Mouse (Mus musculus) bone marrow, adult 2 months (tissue): ENCODE measurements around the gene Lhpp.

Source experiments
- CTCF ChIP-seq: fragments of 200-500 bp; IDR thresholded peaks from 2 replicates; pipeline ENCODE4 v1.5.1; 2011; ENCODE audit warnings: low read length, control low read depth; ENCODE audit not compliant: control insufficient read depth, insufficient read depth
- POLR2A ChIP-seq: fragments of 200-500 bp; IDR thresholded peaks from 2 replicates; pipeline ENCODE4 v1.6.1; 2011; ENCODE audit warnings: low read depth, mild to moderate bottlenecking, control low read depth, low read length, borderline replicate concordance; ENCODE audit not compliant: control insufficient read depth

- no peak for TF ChIP-seq CTCF
- no peak for TF ChIP-seq POLR2A
These were observed 5.7 kb upstream of the Lhpp start for GRCm38 (mm10) chr7:132604720-132605119.
